Mouse (Mus musculus): ENCODE results near the gene N4bp2.
"Not testable (repeated sequence)": the region's sequence is repeated elsewhere in the genome, so short reads cannot be mapped to it uniquely, and the experiment has no call there.

N4bp2 gene

DNA sequence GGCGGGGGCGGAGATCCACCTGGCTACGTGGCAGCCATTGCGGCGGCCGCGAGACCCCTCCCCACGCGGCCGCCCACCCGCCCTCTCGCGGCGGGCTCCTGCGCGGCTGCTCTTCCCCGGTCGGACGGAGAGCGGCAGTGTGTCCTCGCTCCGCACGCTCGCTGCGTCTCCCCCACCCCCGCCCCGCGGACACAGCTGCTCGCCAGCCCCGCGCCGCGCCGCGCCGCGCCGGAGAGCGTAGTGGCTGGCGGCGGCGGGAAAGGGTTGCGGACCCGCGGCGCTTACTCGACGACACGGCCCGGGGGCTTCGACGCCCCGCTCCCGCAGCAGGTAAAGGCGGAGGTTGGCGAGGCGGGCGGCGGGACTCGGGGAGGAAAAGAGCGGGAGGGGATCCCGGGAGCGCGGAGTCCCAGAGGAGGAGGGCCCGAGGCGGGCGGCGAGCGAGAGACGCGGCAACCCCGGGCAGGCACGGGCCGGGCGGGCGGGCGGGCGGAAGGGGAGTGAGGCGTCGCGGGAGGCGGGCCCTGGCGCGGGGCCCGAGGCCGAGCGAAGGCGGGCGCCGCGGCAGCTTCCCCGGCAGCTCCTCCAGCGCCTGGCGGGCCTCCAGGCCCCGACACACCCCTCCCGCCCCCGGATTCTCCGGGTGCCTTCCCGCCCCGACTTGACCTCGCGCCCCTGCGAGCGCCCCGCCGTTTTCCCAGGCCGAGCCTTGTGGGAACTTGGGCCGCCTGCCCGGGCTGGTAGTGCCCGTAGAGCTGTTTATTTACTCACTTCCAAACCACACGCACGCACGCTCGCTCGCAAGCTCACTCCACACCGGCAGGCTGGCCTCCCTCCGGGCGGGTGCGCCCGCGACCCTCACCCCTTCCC, 830 bp downstream of the N4bp2 start:
- no peak for DNase-seq (ENCODE audit: extremely low read depth, low read depth)

DNA sequence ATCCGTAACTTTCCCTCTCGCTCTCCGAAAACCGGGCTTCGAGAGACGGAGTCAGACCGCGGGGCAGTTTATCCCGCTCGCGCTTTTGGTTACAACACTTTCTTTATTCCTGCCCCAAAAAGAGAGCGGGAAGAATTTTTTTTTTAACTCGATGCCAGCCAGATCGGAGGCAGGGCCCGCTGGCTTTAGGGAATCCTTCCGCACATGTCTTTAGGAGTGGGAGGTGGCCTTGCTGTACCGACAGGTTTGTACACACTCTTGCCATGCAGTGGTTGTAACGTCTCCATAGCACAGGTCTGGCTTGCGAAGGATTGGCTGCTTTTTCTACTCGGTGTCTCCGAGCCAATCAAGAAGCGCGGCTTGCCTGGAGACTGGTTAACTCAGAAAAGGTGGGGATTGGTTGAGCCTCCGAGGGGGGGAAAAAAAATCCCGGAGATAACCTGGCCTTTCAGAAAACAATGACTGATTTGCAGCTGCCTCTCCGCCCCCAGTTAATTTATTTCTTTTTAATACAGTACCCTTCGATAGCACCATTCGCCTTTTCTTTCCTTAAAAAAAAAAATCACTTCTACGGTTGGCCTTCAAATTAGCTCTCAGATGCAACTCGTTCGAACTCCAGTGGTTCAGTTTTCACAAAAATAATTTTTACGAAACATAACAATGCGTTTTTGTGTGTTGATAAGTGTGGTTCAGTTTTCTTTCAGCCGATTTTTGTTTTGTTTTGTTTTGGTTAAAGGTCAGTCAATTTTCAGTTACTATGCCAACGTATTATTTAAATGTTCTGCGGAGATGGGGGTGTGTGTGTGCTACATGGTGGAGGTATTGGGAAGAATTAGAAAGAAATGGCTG, 1.7 kb downstream of the N4bp2 start:
- peak; percentile 98 for DNase-seq (ENCODE audit: extremely low read depth, low read depth)

DNA sequence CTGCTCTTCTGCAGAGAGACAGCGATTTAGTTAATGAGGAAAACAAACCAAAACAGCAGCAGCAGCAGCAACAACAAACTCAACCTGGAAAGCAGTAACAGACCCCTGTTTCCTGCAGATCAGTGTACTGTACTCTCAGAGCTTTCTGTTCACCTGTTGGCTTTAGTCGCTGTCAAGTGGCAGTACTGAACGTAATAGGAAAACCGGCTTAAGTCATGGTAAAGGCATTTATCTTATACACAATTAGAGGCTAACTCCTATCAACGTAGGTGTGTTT, 2.3 kb downstream of the N4bp2 start:
- DNase-seq (ENCODE audit: extremely low read depth, low read depth): no peak

DNA sequence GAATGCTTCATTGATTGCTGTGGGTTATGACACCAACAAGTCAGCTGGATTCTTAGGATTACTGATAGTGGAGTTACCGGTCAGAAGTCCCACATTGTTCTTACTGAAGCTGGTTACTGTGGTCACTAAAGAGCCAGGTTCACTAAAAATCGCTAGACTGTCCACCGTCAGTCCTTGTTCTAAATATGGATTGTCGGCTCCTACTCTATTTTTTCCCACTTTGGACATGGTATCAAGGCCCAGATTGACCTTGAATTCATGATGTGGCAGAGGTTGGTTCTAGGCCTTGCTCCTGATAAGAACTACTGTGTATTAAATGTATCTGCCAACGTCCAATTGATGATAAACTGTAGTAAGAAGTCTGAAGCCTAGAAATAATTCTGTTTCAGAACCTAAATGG, 4.7 kb downstream of the N4bp2 start:
- DNase-seq (ENCODE audit: extremely low read depth, low read depth): no peak

DNA sequence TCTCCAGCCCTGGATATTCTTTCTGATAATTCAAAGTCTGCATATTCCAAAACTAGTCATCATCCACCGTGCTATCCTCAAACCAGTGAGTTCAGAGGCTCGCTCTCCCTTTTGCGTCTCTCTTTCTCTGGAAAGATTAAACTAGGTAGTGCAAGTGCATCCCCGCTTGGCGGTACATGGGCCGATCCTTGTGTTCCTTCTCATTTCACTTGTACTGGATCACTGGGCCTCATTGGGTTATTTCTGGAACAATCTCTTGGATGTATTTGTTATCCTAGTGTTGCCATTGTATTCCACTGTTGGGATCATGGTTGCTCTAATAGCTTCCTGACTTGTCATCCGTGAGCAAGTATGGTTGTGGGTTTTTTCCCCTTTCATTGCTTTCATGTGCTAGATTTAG, 6.7 kb downstream of the N4bp2 start:
- no peak for DNase-seq (ENCODE audit: extremely low read depth, low read depth)

DNA sequence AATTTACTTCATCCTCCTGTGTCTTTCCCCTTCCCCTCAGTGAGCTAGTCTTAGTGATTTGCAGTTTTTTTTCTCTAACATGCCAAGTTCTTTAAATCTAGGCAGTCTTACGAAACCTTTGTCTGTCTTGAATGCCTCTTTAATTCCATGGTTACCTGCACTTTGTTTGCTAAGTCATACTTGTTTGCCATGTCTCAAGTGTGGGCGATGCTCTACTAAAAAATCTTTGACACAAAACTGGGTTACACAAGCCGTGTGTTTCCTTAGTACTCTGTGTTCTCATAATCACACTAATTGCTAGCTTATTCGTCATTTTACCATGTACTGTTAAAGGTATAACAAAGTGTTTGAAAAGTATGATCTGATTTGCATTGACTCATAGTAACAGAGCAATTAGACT, 7.2 kb downstream of the N4bp2 start:
- no peak for DNase-seq (ENCODE audit: extremely low read depth, low read depth)

DNA sequence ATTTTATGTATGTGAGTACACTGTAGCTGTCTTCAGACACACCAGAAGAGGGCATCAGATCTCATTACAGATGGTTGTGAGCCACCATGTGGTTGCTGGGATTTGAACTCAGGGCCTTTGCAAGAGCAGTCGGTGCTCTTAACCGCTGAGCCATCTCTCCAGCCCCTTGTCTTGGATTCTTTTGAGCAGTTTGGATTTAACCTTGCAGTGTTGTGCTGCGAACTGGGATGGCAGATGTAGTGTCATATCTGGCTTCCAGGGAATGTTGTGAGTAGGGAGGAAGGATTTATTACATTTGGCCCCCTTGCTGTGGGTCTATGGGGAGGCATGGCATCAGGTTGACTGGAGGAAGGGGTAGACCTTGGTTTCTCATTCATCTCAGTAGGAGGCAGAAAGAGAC, 10.6 kb downstream of the N4bp2 start:
- not testable (repeated sequence) for DNase-seq (ENCODE audit: extremely low read depth, low read depth)

DNA sequence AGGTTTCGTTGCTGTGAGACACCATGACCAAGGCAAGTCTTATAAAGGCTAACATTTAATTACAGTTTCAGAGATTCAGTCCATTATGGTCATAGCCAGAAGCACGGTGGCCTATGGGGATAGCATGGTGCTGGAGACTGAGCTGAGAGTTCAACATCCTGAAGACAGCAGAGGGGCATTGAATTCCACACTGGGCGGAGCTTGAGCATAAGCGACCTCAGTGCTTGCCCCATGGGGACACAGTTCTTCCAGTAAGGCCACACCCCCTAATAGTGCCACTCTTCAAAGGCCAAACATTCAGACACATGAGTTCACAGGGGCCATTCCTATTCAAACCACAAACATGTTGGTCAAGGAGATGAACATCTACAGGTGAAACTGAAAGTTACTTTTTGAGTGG, 12.8 kb downstream of the N4bp2 start:
- DNase-seq (ENCODE audit: extremely low read depth, low read depth): no peak

DNA sequence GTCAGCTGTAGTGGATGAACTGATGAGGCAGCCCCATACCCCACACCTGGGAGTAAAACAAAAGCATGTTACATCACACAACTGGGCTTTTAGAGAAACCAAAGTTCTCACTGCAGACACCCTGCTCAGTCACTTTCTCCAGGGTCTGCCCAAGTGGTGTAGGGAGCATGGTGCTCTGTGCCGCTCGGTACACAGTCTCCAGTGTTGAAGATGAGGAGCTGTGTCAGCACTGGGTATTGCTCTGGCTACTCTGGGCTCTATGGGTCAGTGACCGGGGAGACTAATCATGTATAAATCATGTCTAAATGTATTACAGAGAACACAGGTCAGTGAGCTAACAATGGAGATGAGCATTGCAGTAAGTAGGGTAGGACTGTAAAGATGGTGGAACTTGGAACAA, 13.6 kb downstream of the N4bp2 start:
- no peak for DNase-seq (ENCODE audit: extremely low read depth, low read depth)

DNA sequence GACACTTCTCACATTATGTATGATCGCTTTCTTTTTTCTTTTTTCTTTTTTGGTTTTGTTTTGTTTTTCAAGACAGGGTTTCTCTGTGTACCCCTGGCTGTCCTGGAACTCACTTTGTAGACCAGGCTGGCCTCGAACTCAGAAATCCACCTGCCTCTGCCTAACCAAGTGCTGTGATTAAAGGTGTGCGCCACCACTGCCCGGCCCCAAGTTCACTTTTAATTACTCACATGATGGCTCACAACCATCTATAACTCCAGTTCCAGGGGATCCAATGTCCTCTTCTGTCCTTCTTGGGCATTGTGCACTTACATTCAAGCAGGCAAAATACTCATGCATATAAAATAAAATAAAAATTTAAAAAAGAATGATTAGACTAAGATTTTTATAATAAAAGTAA, 15.7 kb downstream of the N4bp2 start:
- DNase-seq (ENCODE audit: extremely low read depth, low read depth): not testable (repeated sequence)

DNA sequence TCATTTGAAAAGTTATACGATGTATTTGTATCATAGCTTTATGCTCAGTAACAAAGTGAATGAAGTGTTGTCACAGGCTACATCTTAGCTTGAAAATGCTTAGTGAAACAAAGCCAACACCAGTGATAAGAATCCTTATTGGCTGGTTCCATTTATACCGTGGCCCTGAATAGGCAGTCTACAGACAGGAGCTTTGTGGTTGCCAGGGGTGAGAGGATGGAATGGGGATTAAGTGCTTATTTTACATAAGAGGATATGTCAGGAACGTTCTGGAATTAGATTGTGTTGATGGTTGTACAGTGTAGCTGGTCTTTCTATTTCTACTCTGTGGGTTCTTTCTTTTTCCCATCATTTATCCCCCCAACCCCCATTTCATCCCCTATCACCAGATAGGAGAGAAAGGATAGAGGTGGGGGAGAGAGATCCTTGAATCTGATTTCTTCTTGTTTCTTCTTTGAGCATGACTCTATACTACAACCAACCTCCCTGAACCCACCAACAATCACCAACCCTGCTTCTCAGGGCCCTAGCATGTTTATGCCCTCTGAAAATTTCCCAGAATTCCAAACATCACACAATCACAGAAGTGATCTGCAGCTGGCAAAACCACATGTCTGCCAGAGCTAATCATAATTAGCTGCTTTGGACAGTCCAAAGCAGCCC, 16.2 kb downstream of the N4bp2 start:
- DNase-seq (ENCODE audit: extremely low read depth, low read depth): no peak

DNA sequence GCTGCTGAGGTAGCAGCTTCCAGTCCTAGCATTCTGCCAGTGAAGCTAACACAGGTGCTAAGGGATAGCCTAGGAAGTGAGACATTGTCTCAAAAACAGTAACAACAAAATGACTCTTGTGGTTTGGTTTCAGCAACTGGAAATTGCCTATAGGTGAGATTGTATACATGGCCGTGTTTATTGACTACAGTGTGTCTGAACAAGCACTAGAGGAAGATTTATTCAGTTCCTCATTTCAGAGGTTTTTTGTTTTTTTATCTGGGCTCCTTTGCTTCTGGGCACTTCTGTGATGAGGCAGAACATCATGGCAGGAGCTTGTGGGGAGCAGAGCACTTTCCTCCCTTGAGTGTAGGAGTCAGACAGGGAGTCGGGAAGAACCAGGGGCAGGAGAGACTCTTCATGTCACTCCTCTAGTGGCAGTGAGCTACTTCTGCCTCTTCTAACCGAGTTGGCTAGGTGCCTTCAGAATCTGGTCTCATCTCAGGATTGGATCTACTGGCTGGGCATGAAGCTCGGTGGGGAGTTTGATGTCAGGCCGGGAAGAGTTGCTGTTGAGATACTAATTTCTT, 17.9 kb downstream of the N4bp2 start:
- DNase-seq (ENCODE audit: extremely low read depth, low read depth): peak; percentile 25

DNA sequence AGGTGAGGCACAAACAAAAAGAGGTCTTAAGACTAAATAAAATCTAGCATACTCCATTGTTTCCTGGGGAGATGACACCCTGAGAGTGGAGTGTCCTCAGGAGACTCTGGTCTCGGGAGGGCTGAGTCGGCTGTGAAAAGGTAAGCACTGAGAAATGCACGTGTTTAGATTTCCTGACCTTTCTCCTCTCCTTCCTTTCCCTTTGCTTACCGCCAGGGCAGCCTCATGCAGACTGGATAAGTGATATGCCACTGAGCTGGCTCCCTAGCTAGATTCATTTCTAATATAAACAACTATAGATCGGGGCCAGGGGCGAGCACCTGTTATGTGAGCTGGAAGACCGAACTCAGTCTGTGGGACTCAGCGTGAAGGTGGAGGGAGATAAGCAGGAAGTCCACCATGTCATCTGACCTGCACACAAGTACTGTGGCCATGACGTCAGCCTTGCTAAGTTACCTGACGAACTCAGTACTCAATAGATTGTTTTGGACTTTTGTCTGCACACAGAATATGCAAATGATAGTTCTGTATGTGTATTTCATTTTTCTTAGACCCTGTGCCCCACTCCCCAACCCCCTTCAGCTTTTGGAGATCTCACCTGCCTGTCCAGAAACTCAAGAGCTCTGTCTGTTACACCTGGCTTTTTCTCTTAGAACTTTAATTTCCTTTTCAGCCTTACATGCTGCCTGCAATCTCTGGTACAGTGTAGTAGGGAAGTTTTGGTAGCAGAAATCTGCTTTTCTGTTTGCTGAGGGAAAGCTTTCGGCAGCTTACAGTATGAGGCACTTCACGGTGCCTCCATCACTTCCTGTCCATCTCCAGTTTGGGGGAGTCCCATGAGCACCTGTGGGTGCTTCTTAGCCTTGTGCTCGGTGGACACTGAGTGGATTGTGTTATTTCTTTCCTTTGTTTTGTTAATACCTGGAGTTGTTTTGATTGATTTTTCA, 18.7 kb downstream of the N4bp2 start:
- no peak for DNase-seq (ENCODE audit: extremely low read depth, low read depth)

DNA sequence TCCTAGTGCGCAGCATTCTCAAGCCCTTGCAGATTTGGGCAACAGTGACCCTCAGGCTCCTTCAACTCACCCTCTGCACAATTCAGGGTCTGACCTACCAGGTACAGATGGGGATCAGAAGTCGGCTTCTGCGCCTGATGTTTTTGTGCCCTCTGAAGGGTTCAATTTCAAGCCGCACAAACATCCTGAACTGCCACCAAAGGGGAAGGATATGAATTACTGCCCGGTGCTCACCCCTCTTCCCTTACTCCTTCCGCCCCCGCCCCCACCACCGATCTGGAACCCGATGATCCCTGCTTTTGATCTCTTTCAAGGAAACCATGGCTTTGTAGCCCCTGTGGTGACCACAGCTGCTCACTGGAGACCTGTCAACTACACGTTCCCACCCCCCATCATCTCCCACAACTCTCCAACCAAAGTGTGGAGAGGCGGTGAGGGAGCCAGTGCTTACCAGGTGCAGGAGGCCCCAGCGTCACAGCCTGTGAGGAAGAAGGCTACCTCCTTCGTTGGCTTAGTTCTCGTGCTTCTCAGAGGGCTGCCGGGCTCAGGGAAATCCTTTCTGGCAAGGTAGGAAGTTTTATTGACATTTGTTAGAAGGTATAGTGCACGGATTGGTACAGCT, 27.4 kb downstream of the N4bp2 start:
- no peak for DNase-seq (ENCODE audit: extremely low read depth, low read depth)

DNA sequence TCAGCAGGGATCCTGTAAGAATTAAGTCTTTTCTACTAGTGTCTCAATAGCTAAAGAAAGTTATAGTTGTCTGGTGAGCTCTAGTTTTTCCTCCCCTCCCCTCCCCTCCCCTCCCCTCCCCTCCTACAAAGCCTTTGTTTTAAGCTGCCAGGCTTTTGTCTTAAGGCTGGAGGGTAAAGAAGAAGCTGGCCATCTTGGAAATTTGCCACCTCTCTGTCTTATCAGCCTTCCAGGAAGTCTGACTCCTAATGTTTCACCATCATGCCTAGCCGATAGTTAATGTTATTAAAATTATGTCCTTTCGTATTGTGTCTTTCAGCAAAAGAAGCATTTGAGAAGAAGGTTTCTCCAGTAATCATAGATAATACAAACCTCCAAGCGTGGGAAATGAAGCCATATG, 30.9 kb downstream of the N4bp2 start:
- DNase-seq (ENCODE audit: extremely low read depth, low read depth): peak; percentile 90

DNA sequence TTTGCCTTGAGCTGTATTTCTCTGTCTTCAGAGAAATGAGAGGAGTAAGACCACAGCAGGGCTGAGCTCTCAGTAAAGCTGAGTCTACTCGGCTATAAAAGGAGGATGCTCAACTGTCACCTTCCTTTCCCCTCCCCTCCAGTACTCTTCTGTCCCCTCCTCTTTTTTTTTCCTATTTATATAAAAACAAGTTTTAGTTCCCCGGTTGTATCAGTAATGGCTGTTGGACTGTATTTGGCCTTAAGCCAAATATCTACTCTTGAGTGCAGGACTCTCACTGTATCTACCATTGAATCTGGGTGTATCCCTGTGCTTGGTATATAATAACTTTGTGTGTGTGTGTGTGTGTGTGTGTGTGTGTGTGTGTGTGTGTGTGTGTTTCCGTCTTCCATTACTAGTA, 31.4 kb downstream of the N4bp2 start:
- DNase-seq (ENCODE audit: extremely low read depth, low read depth): peak; percentile 74

DNA sequence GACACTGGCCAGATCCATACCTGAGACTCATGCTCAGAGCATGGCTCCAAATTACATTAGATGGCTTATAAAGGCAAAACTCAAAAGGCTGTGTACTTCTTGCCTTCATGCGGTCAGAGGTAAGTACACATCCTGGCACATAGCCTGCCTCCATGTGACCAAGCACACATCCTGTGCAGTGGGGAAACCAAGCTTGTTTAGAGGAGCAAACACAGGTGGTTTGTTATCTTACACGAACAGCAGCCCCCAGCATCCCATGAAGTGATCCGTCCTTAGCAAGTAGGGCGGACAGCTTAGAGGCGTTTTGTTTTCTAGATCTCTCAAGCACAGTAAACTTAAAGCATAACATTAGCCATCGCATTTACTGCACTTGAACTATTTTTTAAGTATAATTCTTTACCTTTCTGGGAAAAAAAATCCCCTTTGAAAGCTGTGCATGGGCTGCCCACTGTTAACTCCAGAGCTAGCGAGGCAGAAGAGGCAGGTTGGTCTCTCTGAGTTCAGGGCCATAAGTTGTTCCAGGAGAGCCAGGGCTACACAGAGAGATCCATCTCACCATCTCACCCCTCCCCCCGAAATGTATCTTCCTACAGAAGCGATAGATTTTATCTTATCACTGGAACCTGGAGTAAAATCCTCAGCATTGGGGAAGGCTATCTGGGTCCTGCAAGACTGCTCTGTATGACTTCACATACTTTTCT, 32.1 kb downstream of the N4bp2 start:
- peak; percentile 90 for DNase-seq (ENCODE audit: extremely low read depth, low read depth)

DNA sequence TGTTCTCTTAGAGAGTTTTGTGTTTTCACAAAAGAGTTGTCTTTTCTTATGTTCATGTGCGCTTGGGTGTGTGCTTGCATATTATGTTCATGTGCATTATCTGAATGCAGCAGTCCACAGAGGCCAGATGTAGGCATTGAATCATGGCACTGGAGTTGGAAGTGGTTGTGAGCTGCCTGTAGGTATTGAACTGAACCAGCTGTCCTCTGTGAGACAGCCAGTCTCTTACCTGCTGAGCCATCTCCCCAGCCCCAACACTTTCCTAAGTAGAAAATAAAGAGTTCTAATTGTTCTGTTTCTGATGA, 32.6 kb downstream of the N4bp2 start:
- peak; percentile 18 for DNase-seq (ENCODE audit: extremely low read depth, low read depth)

DNA sequence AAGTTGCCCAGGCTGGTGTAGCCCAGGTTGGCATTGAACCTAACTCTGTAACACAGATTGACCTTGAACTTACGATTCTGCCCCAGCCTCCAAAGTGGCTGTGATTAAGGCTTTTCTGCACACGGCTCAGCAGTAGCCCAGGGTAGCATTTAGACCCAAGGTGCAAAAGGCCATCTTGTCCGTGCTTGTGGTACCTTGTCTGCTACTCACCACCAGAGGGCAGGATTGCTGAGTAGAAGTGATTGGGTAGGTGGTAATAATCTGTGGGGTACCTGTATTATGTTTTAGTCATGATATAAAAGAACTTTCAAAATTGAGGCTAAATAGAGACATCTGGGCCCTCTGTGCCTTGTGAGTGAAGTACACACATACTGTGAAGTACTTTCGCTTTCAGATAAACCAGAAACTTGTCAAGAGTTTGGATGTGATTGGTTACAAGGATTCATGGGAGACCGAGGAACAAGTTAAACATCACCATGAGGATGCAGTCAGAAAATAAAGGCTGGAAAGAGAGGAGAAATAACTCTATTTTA, 60.3 kb downstream of the N4bp2 start:
- DNase-seq (ENCODE audit: extremely low read depth, low read depth): peak; percentile 8

DNA sequence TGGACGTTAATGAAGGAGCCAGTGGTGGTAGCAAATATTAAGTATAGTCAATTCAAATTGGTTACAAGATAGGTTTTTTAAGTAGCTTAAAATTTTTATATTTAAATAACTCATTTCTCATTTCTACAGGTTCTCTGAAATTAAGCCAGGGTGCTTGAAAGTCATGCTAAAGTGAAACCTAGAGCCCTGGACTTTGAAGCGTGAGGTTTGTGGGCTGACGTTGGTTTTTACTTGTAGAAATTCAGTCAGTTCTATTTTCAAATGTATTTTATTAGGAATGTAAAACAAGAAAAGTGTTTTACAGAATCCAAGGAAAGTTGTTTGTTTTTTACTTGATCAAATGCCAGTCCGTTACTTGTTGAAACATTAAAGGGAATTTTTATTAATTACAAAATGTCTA, 63.2 kb downstream of the N4bp2 start:
- no peak for DNase-seq (ENCODE audit: extremely low read depth, low read depth)

All from MEL-GATA-1-ER (cell line).